Mouse (Mus musculus) neural tube, embryonic 12.5 days (tissue): Measurements from ENCODE around the gene Cfap100. TPM values are rescaled to one million over a fixed set of nuclear protein-coding genes. Genes with fewer than 3 reads are reported as not detected.

Experiments
- ATAC-seq: fragments of 200-750 bp; cut with Nextera tagmentation; 2 replicates; pipeline ENCODE4 v1.8.0; 2017; ENCODE audit warnings: low read depth, mild to moderate bottlenecking, moderate TSS enrichment, moderate library complexity; ENCODE audit not compliant: low FRiP score
- H3K27ac ChIP-seq: fragments of 300-500 bp; sonication (generic); 2 replicates; pipeline ENCODE4 v1.5.1; 2016
- H3K27me3 ChIP-seq: fragments of 300-500 bp; sonication (generic); replicated peaks from 2 replicates; pipeline ENCODE4 v1.6.1; 2016; ENCODE audit warnings: mild to moderate bottlenecking
- H3K36me3 ChIP-seq: fragments of 300-500 bp; sonication (generic); 2 replicates; pipeline ENCODE4 v1.6.1; 2016; ENCODE audit warnings: mild to moderate bottlenecking
- H3K4me1 ChIP-seq: fragments of 300-500 bp; sonication (generic); 2 replicates; pipeline ENCODE4 v1.6.1; 2016
- H3K4me2 ChIP-seq: fragments of 300-500 bp; sonication (generic); replicated peaks from 2 replicates; pipeline ENCODE4 v1.6.1; 2016; ENCODE audit warnings: mild to moderate bottlenecking
- H3K4me3 ChIP-seq: fragments of 300-500 bp; sonication (generic); 2 replicates; pipeline ENCODE4 v1.5.1; 2016
- H3K9ac ChIP-seq: fragments of 300-500 bp; sonication (generic); 2 replicates; pipeline ENCODE4 v1.6.1; 2016; ENCODE audit warnings: mild to moderate bottlenecking
- H3K9me3 ChIP-seq: fragments of 300-500 bp; sonication (generic); 2 replicates; pipeline ENCODE4 v1.6.1; 2016; ENCODE audit warnings: mild to moderate bottlenecking
- WGBS: fragments of 180-500 bp; shearing (Covaris S2); methylation state at CpG from one replicate; pipeline ENCODE4 v1.1.7; 2016; 5-methylcytosine and 5-hydroxymethylcytosine counted together
- polyA plus RNA-seq: library from polyadenylated mRNA; unstranded; fragments of >200 nt; fragmentation: Nextera tagmentation; extraction: Ambion mirVana; gene quantifications from 2 replicates; pipeline ENCODE4 v1.2.1, GENCODE M21; 2016

Gene Cfap100
- polyA plus RNA-seq, 1 experiment from 2014 or later: 2.9 TPM

GRCm38 (mm10) chr6:90425361-90425760 lies 3.2 kb downstream of the Cfap100 start:
- no peak overlapping the region for H3K4me2 ChIP-seq
- H3K9ac ChIP-seq: no peak overlapping the region
- H3K4me1 ChIP-seq: peaks cover 9% of the 10 kb centered on the region; the same call in 1 of the 2 replicates
- H3K27ac ChIP-seq: no peak overlapping the region
- no peaks in the 10 kb centered on the region for H3K36me3 ChIP-seq
- peaks cover 13% of the 10 kb centered on the region; the same call in 1 of the 2 replicates for H3K27me3 ChIP-seq
- no peak for ATAC-seq
- WGBS: 78% methylated on average over 3 of the region's 3 CpGs
- no peaks in the 10 kb centered on the region for H3K9me3 ChIP-seq
- no peak overlapping the region for H3K4me3 ChIP-seq

- Histone ChIP-seq H3K4me2 (peak overlapping the region; percentile 55), H3K4me3 (0 out of 2 replicates have a peak overlapping the region, but pooled peaks have one; percentile 2), H3K9ac (no peak overlapping the region), H3K4me1 (no peaks in the 10 kb centered on the region), H3K27me3 (peaks cover 10% of the 10 kb centered on the region; the same call in 1 of the 2 replicates), H3K36me3 (no peaks in the 10 kb centered on the region), H3K9me3 (no peaks in the 10 kb centered on the region), H3K27ac (no peak overlapping the region)
- peak; percentile 87 for ATAC-seq
- 3% methylated on average over 14 of the region's 14 CpGs for WGBS
These were observed 6.0 kb downstream of the Cfap100 start for GRCm38 (mm10) chr6:90422565-90422964.

DNA sequence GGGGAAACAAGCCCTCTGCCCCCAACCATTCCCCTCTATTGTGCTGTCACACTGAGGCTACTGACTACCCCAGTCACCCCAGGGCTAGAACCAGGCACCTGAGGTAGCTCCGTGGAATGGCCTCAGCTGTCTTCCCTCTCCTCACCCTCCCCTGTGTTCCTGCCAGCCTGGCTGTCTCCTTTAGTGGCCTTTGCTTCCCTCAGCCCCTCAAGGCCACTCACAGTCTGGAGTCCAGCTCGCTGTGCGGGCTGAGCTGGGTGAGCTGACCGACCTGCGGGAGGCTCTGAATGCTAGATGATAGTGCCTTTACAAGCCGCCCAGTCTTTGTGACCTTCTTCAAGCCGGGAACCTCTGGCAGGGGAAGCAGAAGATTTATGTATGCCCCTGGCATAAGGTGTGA lies 16.7 kb downstream of the Cfap100 start:
- no peak overlapping the region for H3K9ac ChIP-seq
- no peak overlapping the region for H3K4me2 ChIP-seq
- H3K27me3 ChIP-seq: no peaks in the 10 kb centered on the region
- no peak overlapping the region for H3K4me3 ChIP-seq
- no peaks in the 10 kb centered on the region for H3K4me1 ChIP-seq
- WGBS: 78% methylated on average over 7 of the region's 7 CpGs
- H3K36me3 ChIP-seq: no peaks in the 10 kb centered on the region
- H3K27ac ChIP-seq: no peak overlapping the region
- no peaks in the 10 kb centered on the region for H3K9me3 ChIP-seq
- ATAC-seq: no peak

- Histone ChIP-seq H3K4me1 (no peaks in the 10 kb centered on the region), H3K36me3 (no peaks in the 10 kb centered on the region), H3K27me3 (no peaks in the 10 kb centered on the region), H3K9me3 (no peaks in the 10 kb centered on the region), H3K4me2 (no peak overlapping the region), H3K27ac (no peak overlapping the region), H3K9ac (no peak overlapping the region), H3K4me3 (no peak overlapping the region)
- WGBS: 63% methylated on average over 1 of the region's 1 CpGs
- ATAC-seq: no peak
These were observed 17.6 kb downstream of the Cfap100 start for GRCm38 (mm10) chr6:90410972-90411371.

DNA sequence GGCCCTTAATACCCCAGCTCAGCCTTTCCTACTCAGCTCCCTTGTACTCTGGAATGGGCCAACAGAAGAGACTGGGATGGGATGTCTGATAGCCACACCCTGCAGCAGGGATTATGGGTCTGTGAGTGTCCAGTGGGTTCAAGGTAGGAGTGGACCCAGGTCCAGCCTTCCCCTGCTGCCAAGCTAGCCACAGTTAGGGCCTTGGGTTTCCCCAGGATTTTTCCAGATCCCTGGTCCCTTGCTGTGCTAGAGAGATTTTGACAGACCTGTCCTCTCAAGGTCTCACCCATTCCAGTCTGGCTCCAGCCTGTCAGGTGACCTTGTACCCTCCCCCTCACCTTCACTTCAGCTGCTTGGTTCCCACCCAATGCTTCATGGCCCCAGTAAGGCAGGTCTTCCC lies 20.0 kb downstream of the Cfap100 start:
- Histone ChIP-seq H3K9ac (no peak overlapping the region), H3K36me3 (peaks cover 6% of the 10 kb centered on the region), H3K4me1 (no peaks in the 10 kb centered on the region), H3K9me3 (no peaks in the 10 kb centered on the region), H3K4me3 (no peak overlapping the region), H3K27ac (no peak overlapping the region), H3K27me3 (no peaks in the 10 kb centered on the region), H3K4me2 (no peak overlapping the region)
- no peak for ATAC-seq

DNA sequence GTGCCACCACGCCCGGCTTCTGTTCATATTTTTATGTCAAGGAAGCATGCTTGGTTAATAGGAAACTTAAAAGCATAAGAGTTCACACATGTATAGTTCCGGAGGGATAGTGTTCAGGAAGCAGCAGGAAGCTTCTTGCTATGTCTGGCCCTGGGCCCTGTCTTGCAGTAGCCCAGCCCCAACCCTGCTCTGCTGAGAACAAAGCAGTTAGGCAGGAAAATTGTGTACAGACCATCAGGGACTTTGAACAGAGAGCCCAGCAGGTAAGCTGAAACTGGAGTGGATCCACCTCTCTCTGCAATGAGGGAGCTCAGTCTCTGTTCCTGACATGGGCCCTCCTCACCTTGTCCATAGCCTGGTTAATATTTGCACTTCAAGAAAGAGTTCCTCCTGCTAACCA lies 31.3 kb downstream of the Cfap100 start:
- 92% methylated on average over 3 of the region's 3 CpGs for WGBS
- H3K27ac ChIP-seq: no peak overlapping the region
- no peaks in the 10 kb centered on the region for H3K27me3 ChIP-seq
- H3K9me3 ChIP-seq: no peaks in the 10 kb centered on the region
- H3K9ac ChIP-seq: no peak overlapping the region
- H3K4me1 ChIP-seq: no peaks in the 10 kb centered on the region
- no peak overlapping the region for H3K4me2 ChIP-seq
- no peak for ATAC-seq
- peaks cover 26% of the 10 kb centered on the region for H3K36me3 ChIP-seq
- H3K4me3 ChIP-seq: no peak overlapping the region

- H3K36me3 ChIP-seq: peaks cover 24% of the 10 kb centered on the region; the same call in 1 of the 2 replicates
- ATAC-seq: no peak
- no peak overlapping the region for H3K4me3 ChIP-seq
- no peaks in the 10 kb centered on the region for H3K27me3 ChIP-seq
- no peak overlapping the region for H3K4me2 ChIP-seq
- H3K9me3 ChIP-seq: no peaks in the 10 kb centered on the region
- WGBS: 91% methylated on average over 2 of the region's 2 CpGs
- H3K9ac ChIP-seq: no peak overlapping the region
- H3K4me1 ChIP-seq: no peaks in the 10 kb centered on the region
- no peak overlapping the region for H3K27ac ChIP-seq
These were observed 32.8 kb downstream of the Cfap100 start for GRCm38 (mm10) chr6:90395751-90396150.

GRCm38 (mm10) chr6:90393948-90394347 lies 34.6 kb downstream of the Cfap100 start:
- 74% methylated on average over 3 of the region's 3 CpGs for WGBS
- Histone ChIP-seq H3K4me1 (no peaks in the 10 kb centered on the region), H3K4me2 (no peak overlapping the region), H3K27me3 (no peaks in the 10 kb centered on the region), H3K36me3 (peaks cover 35% of the 10 kb centered on the region), H3K27ac (no peak overlapping the region), H3K4me3 (no peak overlapping the region), H3K9me3 (no peaks in the 10 kb centered on the region), H3K9ac (no peak overlapping the region)
- no peak for ATAC-seq

DNA sequence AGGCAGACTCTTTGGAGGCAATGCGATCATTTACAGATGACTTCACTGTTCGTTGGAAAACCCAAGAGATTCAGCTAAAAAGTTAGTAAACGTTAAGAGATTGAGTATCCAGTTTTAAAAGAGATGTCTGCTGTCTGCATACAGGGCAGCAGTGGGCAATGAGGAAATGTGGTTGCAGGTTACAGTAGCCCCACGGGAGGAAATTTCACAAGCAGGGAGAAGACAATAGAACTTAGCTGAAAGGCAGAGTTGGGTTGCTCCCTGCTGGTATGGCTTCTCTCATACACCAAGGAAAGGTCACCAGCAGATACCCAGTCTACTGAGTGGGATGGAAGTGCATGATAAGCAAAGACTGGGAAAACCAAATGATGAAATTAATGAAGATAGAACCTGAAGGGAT lies 38.0 kb downstream of the Cfap100 start:
- Histone ChIP-seq H3K4me3 (no peak overlapping the region), H3K36me3 (peaks cover 50% of the 10 kb centered on the region), H3K27me3 (no peaks in the 10 kb centered on the region), H3K4me1 (no peaks in the 10 kb centered on the region), H3K9me3 (no peaks in the 10 kb centered on the region), H3K9ac (no peak overlapping the region), H3K27ac (no peak overlapping the region), H3K4me2 (no peak overlapping the region)
- WGBS: 86% methylated on average over 4 of the region's 4 CpGs
- ATAC-seq: no peak

DNA sequence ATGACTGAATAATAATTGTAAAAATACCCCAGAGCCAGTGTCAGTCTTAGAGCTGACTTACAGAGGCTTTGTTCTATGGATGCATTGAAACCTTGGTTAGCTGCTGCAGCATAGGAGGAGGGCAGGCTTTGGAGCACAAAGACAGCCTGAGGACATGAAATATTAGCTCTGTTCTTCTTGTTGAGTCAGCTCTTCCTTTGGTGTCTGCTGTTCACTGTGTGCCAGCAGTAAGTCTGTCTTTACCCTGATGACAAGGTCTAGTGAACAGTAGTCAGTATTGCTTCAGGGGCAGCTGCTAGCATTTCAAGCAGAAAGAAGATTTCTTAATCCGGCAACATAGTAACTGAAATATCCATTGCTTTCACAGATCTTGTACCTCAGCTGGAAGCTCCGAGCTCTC lies 47.1 kb downstream of the Cfap100 start:
- no peak overlapping the region for H3K27ac ChIP-seq
- WGBS: 97% methylated on average over 2 of the region's 2 CpGs
- H3K9me3 ChIP-seq: no peaks in the 10 kb centered on the region
- ATAC-seq: no peak
- no peak overlapping the region for H3K4me3 ChIP-seq
- H3K4me1 ChIP-seq: no peaks in the 10 kb centered on the region
- peaks cover 82% of the 10 kb centered on the region for H3K36me3 ChIP-seq
- H3K4me2 ChIP-seq: no peak overlapping the region
- H3K9ac ChIP-seq: no peak overlapping the region
- no peaks in the 10 kb centered on the region for H3K27me3 ChIP-seq

DNA sequence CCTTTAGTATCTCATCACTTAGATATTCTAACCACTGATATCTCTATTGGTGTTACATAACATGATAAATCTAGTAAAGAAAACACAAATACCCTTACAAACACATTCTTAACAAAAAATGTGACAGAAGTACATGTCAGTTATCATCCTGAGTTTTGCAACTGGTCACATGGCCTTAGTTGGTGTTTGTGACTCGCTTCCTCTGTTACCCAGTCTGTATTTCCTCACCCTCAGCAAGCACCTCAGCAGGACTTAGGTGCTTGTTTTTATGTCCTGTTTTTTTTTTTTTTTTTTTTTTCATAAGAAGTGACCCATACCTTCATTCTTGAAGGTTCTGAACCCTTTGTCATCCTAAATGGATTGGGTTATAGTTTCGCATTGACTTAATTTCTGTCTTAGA lies 50.9 kb downstream of the Cfap100 start:
- no peaks in the 10 kb centered on the region for H3K27me3 ChIP-seq
- H3K4me2 ChIP-seq: no peak overlapping the region
- 0 out of 2 replicates have a peak, but pooled peaks cover under 1% of the 10 kb centered on the region for H3K4me1 ChIP-seq
- peaks cover 88% of the 10 kb centered on the region for H3K36me3 ChIP-seq
- WGBS: over 99% methylated on average over 2 of the region's 2 CpGs
- no peaks in the 10 kb centered on the region for H3K9me3 ChIP-seq
- H3K4me3 ChIP-seq: no peak overlapping the region
- H3K9ac ChIP-seq: no peak overlapping the region
- no peak overlapping the region for H3K27ac ChIP-seq
- no peak for ATAC-seq

GRCm38 (mm10) chr6:90374647-90375046 lies 54.0 kb downstream of the Cfap100 start:
- 87% methylated on average over 4 of the region's 4 CpGs for WGBS
- Histone ChIP-seq H3K9ac (no peak overlapping the region), H3K36me3 (peaks cover 62% of the 10 kb centered on the region), H3K9me3 (no peaks in the 10 kb centered on the region), H3K4me3 (no peak overlapping the region), H3K4me2 (no peak overlapping the region), H3K27me3 (no peaks in the 10 kb centered on the region), H3K27ac (no peak overlapping the region), H3K4me1 (peaks cover 22% of the 10 kb centered on the region)
- no peak for ATAC-seq

DNA sequence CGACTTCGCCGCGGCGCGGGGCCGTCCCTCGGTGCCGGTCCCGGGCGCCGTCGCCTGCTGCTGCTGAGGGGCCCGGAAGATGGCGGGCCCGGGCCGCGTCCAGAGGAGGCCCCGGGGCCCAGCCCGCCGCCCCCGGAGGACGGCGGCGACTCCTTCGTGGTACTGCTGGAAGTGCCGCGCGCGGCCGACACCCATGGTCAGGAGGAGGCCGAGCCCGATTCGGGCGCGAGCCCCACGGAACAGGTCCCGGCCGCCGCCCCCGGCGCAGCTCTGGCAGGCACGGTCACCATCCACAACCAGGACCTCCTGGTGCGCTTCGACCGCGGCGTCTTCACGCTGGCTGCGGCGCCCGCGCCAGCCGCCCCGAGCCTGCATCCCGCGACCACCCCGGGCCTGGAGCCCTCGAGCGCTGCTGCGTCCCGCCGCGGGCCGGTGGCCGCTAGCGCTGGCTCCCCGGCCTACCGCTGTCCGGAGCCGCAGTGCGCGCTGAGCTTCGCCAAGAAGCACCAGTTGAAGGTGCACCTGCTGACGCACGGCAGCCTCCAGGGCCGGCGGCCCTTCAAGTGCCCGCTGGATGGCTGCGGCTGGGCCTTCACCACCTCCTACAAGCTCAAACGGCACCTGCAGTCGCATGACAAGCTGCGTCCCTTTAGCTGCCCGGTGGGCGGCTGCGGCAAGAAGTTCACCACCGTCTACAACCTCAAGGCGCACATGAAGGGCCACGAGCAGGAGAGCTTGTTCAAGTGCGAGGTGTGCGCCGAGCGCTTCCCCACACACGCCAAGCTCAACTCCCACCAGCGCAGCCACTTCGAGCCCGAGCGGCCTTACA lies 58.7 kb downstream of the Cfap100 start:
- peaks cover 22% of the 10 kb centered on the region for H3K4me1 ChIP-seq
- H3K27ac ChIP-seq: peak overlapping the region; percentile 57
- ATAC-seq: peak; percentile 78
- H3K4me3 ChIP-seq: peak overlapping the region; percentile 96
- peak overlapping the region; percentile 88 for H3K9ac ChIP-seq
- H3K4me2 ChIP-seq: peak overlapping the region; percentile 98
- peaks cover 25% of the 10 kb centered on the region for H3K36me3 ChIP-seq
- under 1% methylated on average over 93 of the region's 98 CpGs for WGBS
- no peaks in the 10 kb centered on the region for H3K27me3 ChIP-seq
- no peaks in the 10 kb centered on the region for H3K9me3 ChIP-seq
